Mouse (Mus musculus) midbrain, embryonic 15.5 days (tissue): ENCODE results near the gene Prg2. TPM values are rescaled to one million over a fixed set of nuclear protein-coding genes. Genes with fewer than 3 reads are reported as not detected.

Experiments used
- ATAC-seq: fragments of 200-750 bp; cut with Nextera tagmentation; replicated peaks from 2 replicates; pipeline ENCODE4 v1.8.0; 2017; ENCODE audit warnings: moderate TSS enrichment
- H3K27ac ChIP-seq: fragments of 300-500 bp; sonication (generic); 2 replicates; pipeline ENCODE4 v1.5.1; 2015; ENCODE audit warnings: mild to moderate bottlenecking, inconsistent platforms
- H3K27me3 ChIP-seq: fragments of 300-500 bp; sonication (generic); replicated peaks from 2 replicates; pipeline ENCODE4 v1.6.1; 2015; ENCODE audit warnings: inconsistent platforms
- H3K36me3 ChIP-seq: fragments of 300-500 bp; sonication (generic); replicated peaks from 2 replicates; pipeline ENCODE4 v1.6.1; 2015; ENCODE audit warnings: inconsistent platforms
- H3K4me1 ChIP-seq: fragments of 300-500 bp; sonication (generic); 2 replicates; pipeline ENCODE4 v1.6.1; 2015; ENCODE audit warnings: inconsistent platforms
- H3K4me2 ChIP-seq: fragments of 300-500 bp; sonication (generic); 2 replicates; pipeline ENCODE4 v1.6.1; 2015; ENCODE audit warnings: inconsistent platforms, mild to moderate bottlenecking, moderate library complexity
- H3K4me3 ChIP-seq: fragments of 300-500 bp; sonication (generic); 2 replicates; pipeline ENCODE4 v1.5.1; 2015; ENCODE audit warnings: mild to moderate bottlenecking, inconsistent platforms
- H3K9ac ChIP-seq: fragments of 300-500 bp; sonication (generic); 2 replicates; pipeline ENCODE4 v1.6.1; 2015; ENCODE audit warnings: mild to moderate bottlenecking, inconsistent platforms
- H3K9me3 ChIP-seq: fragments of 300-500 bp; sonication (generic); 2 replicates; pipeline ENCODE4 v1.6.1; 2016; ENCODE audit warnings: inconsistent platforms
- WGBS: fragments of 180-500 bp; shearing (Covaris S2); methylation state at CpG from one replicate; pipeline ENCODE4 v1.1.7; 2015; ENCODE audit warnings: mixed read lengths; 5-methylcytosine and 5-hydroxymethylcytosine counted together
- polyA plus RNA-seq: library from polyadenylated mRNA; unstranded; fragments of >200 nt; fragmentation: Nextera tagmentation; extraction: Ambion mirVana; gene quantifications from 2 replicates; pipeline ENCODE4 v1.2.1, GENCODE M21; 2015

Gene Prg2
- polyA plus RNA-seq, 1 experiment from 2014 or later: 0.35 TPM

- no peaks in the 10 kb centered on the region for H3K27me3 ChIP-seq
- H3K9ac ChIP-seq: no peak overlapping the region
- H3K36me3 ChIP-seq: no peaks in the 10 kb centered on the region
- ATAC-seq: no peak
- H3K27ac ChIP-seq: no peak overlapping the region
- whole genome bisulfite sequencing: 85% methylated on average over 7 of the region's 7 CpGs
- H3K4me1 ChIP-seq: no peaks in the 10 kb centered on the region
- no peak overlapping the region for H3K4me2 ChIP-seq
- H3K9me3 ChIP-seq: no peaks in the 10 kb centered on the region
- no peak overlapping the region for H3K4me3 ChIP-seq
Measured at GRCm38 (mm10) chr2:84964111-84964801, 16.0 kb upstream of the Prg2 start.

DNA sequence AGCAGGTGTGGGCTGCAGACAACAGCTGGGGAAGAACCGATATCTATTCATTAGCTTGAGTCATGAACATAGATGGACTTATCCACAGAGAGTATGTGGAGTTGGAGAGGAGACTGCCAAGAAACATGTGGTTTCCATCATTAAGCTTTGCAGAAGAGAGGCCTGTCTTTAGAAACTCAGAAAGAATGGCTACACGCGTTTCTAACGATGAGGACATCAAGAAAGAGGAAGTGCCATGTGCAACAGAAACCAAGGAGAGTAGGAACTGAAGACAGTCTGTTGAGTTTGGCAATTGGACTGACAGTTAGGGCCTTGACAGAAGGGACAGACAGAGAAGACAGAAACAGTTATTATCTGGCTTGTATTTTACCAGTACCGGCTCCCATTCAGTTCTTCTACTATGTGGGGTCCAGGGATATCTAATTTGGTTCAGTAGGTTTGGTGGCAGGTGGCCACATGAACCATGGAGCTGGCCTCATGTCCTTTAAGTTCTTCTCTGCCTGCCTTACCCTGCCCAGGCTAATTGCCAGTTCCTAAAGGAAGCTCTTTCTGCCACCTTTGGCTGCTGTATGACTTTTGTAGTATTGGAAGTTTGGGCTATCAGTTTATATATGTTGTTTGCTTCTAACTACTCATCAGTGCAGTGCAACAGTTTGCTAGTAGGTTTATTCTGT, 12.8 kb upstream of the Prg2 start:
- no peak for ATAC-seq
- 89% methylated on average over 5 of the region's 5 CpGs for WGBS
- Histone ChIP-seq H3K4me3 (no peak overlapping the region), H3K36me3 (no peaks in the 10 kb centered on the region), H3K9ac (no peak overlapping the region), H3K27ac (no peak overlapping the region), H3K4me1 (no peaks in the 10 kb centered on the region), H3K4me2 (no peak overlapping the region), H3K9me3 (no peaks in the 10 kb centered on the region), H3K27me3 (no peaks in the 10 kb centered on the region)

- Histone ChIP-seq H3K9me3 (no peaks in the 10 kb centered on the region), H3K4me1 (no peaks in the 10 kb centered on the region), H3K27ac (no peak overlapping the region), H3K9ac (no peak overlapping the region), H3K27me3 (no peaks in the 10 kb centered on the region), H3K36me3 (no peaks in the 10 kb centered on the region), H3K4me2 (no peak overlapping the region), H3K4me3 (no peak overlapping the region)
- ATAC-seq: no peak
- WGBS: 97% methylated on average over 2 of the region's 2 CpGs
Measured at GRCm38 (mm10) chr2:84975580-84975979, 4.7 kb upstream of the Prg2 start.

GRCm38 (mm10) chr2:84987930-84988329, 7.7 kb downstream of the Prg2 start, which contains the start of gene Prg3:
Gene Prg3 (plus strand): TSS chr2:84988215.
- H3K9ac ChIP-seq: no peak within 1 kb of the TSS
- H3K4me3 ChIP-seq: no peak within 1 kb of the TSS
- H3K27me3 ChIP-seq: no peaks in the 10 kb centered on the region
- ATAC-seq: no peak
- H3K4me1 ChIP-seq: no peaks in the 10 kb centered on the region
- H3K36me3 ChIP-seq: no peaks in the 10 kb centered on the region
- no peaks in the 10 kb centered on the region for H3K9me3 ChIP-seq
- no peak within 1 kb of the TSS for H3K27ac ChIP-seq
- 80% methylated on average over 1 of the region's 1 CpGs for WGBS
- no peak within 1 kb of the TSS for H3K4me2 ChIP-seq

DNA sequence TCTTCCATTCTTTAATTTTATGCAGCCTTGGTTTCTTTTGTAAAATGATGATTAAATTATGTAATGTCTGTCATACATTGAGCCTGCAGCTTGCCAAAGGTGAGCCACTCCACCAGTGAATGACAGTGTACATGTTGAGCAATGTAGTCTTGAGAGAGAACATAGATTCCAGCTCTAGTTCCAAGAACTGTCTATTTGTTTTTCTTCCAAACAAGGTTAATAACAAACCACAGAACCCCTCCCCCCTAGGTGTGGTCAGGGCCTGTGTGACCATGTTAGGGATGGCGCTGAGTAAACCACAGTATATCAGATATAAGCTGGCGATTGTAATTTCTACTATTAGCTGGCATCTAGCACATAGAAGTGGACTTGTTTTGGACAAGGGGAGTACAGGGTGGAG, 16.1 kb downstream of the Prg2 start:
- no peak for ATAC-seq
- 96% methylated on average over 2 of the region's 2 CpGs for whole genome bisulfite sequencing

DNA sequence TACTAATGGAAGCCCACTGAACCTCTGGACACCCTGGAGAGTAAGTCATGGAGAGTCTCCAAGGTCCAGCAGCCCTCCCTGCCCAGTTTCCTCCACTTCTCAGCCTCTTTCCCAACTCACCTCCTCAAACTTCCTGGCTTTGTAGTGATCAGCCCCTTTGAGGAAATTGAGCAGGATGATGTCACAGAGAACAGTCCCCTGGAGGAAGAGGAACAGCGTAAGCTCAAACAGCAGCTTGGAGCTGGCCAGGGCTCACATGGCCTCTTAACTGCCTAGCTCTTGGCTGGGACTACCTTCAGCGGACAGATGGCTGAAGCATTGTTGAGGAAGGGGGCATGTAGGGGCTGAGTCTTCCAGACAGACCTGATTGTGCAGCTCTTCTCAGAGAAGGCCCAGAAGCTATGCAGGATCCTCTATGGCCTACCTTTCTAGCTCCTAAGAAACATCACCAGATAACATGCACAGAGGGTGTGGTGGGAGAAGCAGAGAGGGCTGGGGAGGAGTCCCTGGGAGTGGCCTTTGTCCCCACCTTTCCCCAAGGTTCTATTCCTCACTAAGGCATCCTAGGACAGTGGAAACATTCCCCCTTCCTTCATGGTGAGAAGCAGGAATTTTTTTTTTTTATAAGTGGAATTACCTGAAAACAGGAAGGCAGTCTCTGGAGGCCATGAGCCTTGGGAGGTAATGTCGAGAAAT, 19.4 kb downstream of the Prg2 start:
- Histone ChIP-seq H3K27ac (no peak overlapping the region), H3K36me3 (no peaks in the 10 kb centered on the region), H3K9ac (no peak overlapping the region), H3K4me2 (no peak overlapping the region), H3K4me1 (no peaks in the 10 kb centered on the region), H3K27me3 (no peaks in the 10 kb centered on the region), H3K4me3 (no peak overlapping the region), H3K9me3 (no peaks in the 10 kb centered on the region)
- WGBS: 82% methylated on average over 3 of the region's 3 CpGs
- ATAC-seq: no peak

More for the DNA sequence above, 16.1 kb downstream of the Prg2 start:
- no peaks in the 10 kb centered on the region for H3K36me3 ChIP-seq
- no peaks in the 10 kb centered on the region for H3K27me3 ChIP-seq
- no peaks in the 10 kb centered on the region for H3K4me1 ChIP-seq
- H3K4me2 ChIP-seq: no peak overlapping the region
- no peak overlapping the region for H3K27ac ChIP-seq
- H3K4me3 ChIP-seq: no peak overlapping the region
- H3K9me3 ChIP-seq: no peaks in the 10 kb centered on the region
- H3K9ac ChIP-seq: no peak overlapping the region

DNA sequence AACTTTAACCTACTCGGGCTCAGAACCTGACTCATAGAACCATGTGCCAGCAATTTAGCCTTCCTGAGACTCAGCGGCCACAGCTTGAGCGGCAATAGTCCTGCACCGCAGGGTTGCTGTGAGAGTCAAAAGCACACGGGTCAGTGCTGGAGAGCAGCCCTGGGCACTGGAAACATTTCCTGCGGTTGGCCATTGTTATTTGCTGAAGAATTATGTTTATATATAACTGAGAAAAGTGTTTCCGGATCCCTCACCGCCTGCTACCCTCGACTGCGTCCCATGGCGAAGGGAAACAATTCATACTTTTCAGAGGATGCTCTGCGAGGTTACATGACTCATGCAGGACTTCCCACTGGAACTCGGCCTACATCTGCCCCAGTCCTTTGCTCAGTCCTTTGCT, 21.2 kb downstream of the Prg2 start:
- ATAC-seq: no peak
- H3K4me1 ChIP-seq: no peaks in the 10 kb centered on the region
- no peaks in the 10 kb centered on the region for H3K9me3 ChIP-seq
- no peak overlapping the region for H3K9ac ChIP-seq
- H3K4me3 ChIP-seq: no peak overlapping the region
- no peak overlapping the region for H3K27ac ChIP-seq
- WGBS: 76% methylated on average over 13 of the region's 13 CpGs
- H3K36me3 ChIP-seq: no peaks in the 10 kb centered on the region
- H3K27me3 ChIP-seq: no peaks in the 10 kb centered on the region
- H3K4me2 ChIP-seq: no peak overlapping the region

DNA sequence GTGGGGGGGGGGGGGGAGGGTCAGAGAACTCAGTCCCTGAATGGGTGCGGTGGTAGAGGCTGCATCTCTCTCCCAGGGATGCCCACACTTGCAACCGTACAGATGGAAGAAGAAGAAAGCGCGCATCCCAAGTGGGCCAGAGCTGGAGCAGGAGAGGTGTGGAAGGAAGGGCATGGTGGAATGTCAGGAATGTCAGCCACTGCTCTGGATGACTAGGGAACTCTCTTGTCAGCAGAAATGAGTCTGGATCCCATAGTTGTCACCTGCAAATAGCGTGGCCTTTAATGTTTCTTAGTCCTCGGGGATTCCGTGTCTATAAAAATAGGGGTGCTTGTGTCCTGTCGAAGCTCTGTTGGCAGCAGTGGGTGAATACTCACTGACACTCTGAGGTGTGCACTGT, 22.3 kb downstream of the Prg2 start:
- Histone ChIP-seq H3K4me3 (no peak overlapping the region), H3K27me3 (no peaks in the 10 kb centered on the region), H3K4me1 (no peaks in the 10 kb centered on the region), H3K36me3 (no peaks in the 10 kb centered on the region), H3K27ac (no peak overlapping the region), H3K9me3 (no peaks in the 10 kb centered on the region), H3K9ac (no peak overlapping the region), H3K4me2 (no peak overlapping the region)
- 84% methylated on average over 8 of the region's 8 CpGs for WGBS
- ATAC-seq: no peak

GRCm38 (mm10) chr2:85004341-85004740, 24.1 kb downstream of the Prg2 start:
- Histone ChIP-seq H3K4me3 (no peak overlapping the region), H3K27ac (no peak overlapping the region), H3K9ac (no peak overlapping the region), H3K4me2 (no peak overlapping the region), H3K27me3 (no peaks in the 10 kb centered on the region), H3K4me1 (no peaks in the 10 kb centered on the region), H3K36me3 (no peaks in the 10 kb centered on the region), H3K9me3 (no peaks in the 10 kb centered on the region)
- no peak for ATAC-seq
- 86% methylated on average over 4 of the region's 4 CpGs for WGBS

GRCm38 (mm10) chr2:85006600-85006999, 26.3 kb downstream of the Prg2 start:
- no peak for ATAC-seq
- WGBS: 85% methylated on average over 7 of the region's 7 CpGs
- Histone ChIP-seq H3K4me3 (no peak overlapping the region), H3K4me2 (no peak overlapping the region), H3K27me3 (no peaks in the 10 kb centered on the region), H3K9me3 (no peaks in the 10 kb centered on the region), H3K9ac (no peak overlapping the region), H3K4me1 (no peaks in the 10 kb centered on the region), H3K27ac (no peak overlapping the region), H3K36me3 (no peaks in the 10 kb centered on the region)

- H3K27ac ChIP-seq: no peak overlapping the region
- no peak overlapping the region for H3K4me3 ChIP-seq
- H3K4me1 ChIP-seq: no peaks in the 10 kb centered on the region
- H3K4me2 ChIP-seq: no peak overlapping the region
- peak; percentile 24; the same call in 1 of the 2 replicates for ATAC-seq
- WGBS: 21% methylated on average over 4 of the region's 4 CpGs
- no peak overlapping the region for H3K9ac ChIP-seq
- H3K27me3 ChIP-seq: no peaks in the 10 kb centered on the region
- no peaks in the 10 kb centered on the region for H3K9me3 ChIP-seq
- no peaks in the 10 kb centered on the region for H3K36me3 ChIP-seq
Measured at GRCm38 (mm10) chr2:85007729-85008128, 27.5 kb downstream of the Prg2 start.

GRCm38 (mm10) chr2:85009212-85009611, 29.0 kb downstream of the Prg2 start:
- no peak for ATAC-seq

More at GRCm38 (mm10) chr2:85009212-85009611, 29.0 kb downstream of the Prg2 start:
- 83% methylated on average over 2 of the region's 2 CpGs for WGBS
- H3K4me3 ChIP-seq: no peak overlapping the region
- no peak overlapping the region for H3K27ac ChIP-seq
- no peak overlapping the region for H3K4me2 ChIP-seq
- no peak overlapping the region for H3K9ac ChIP-seq
- no peaks in the 10 kb centered on the region for H3K27me3 ChIP-seq
- H3K4me1 ChIP-seq: no peaks in the 10 kb centered on the region
- no peaks in the 10 kb centered on the region for H3K36me3 ChIP-seq
- H3K9me3 ChIP-seq: no peaks in the 10 kb centered on the region
